Mouse (Mus musculus): ENCODE measurements at regions not wholly inside any gene's neighbourhood (a gene's known extent, or its start where the extent isn't known, plus 50 kb on each side); places are given as distances from the start of the nearest gene placed in this dataset.

DNA sequence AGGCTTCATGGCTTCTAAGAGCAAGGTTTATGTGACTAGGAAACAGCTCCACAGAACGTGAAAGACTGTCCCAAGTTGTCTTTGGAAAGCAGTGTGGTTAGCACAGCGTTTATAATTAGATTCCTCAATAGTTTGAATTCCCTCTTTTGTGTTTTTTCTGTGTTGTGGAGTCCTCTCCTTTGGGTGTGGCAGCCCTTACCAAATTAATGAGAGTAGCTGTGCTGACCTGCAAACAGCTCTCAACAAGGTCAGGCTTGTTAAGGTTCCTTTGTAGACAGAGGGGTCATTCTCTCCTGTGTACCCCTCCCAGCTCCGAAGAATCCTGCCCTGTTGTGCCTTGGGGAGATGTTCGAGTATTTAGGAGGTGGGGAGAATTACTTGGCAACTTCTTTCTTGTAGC, 111.7 kb downstream of the Gm9817 start:
- H3K4me3 ChIP-seq = no peak overlapping the region
- H3K9me3 ChIP-seq (replicated peaks) = no peaks in the 10 kb centered on the region
- WGBS = 73% methylated on average over 4 of the region's 4 CpGs
- H3K27ac ChIP-seq = peak overlapping the region; percentile 16; the same call in 1 of the 2 replicates
- H3K4me1 ChIP-seq = peaks cover 32% of the 10 kb centered on the region
- no peaks in the 10 kb centered on the region for H3K36me3 ChIP-seq
- H3K27me3 ChIP-seq (ENCODE audit: low read depth, poor library complexity, severe bottlenecking) = no peaks in the 10 kb centered on the region
- DNase-seq (ENCODE audit: low spot score) = no peak

GRCm38 (mm10) chr13:45192079-45192478, 113.6 kb downstream of the Gm9817 start:
- no peak overlapping the region for H3K27ac ChIP-seq
- DNase-seq (ENCODE audit: low spot score) = peak; percentile 22
- no peak overlapping the region for H3K4me3 ChIP-seq
- 76% methylated on average over 8 of the region's 8 CpGs for WGBS
- no peaks in the 10 kb centered on the region for H3K9me3 ChIP-seq (replicated peaks)
- H3K4me1 ChIP-seq = peaks cover 25% of the 10 kb centered on the region
- no peaks in the 10 kb centered on the region for H3K27me3 ChIP-seq (ENCODE audit: low read depth, poor library complexity, severe bottlenecking)
- H3K36me3 ChIP-seq = no peaks in the 10 kb centered on the region

DNA sequence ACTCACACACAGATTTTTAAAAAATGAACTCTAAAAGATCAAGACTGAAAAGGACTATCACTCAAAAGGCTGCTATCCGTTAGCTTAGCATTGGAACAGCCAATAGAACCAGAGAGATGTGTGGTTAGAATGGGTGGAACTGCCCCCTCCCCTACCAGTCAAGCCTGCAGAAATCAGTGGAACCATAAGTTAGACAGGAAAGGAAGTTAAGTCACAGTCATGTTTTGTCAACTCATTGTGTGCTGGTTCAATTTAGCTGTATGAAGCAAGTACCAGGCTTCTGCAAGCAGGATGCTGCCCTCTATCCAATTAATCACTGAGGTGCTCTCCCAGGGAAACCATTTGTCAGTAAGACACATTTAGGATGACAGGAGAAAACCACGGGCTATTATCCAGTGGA, 117.1 kb downstream of the Gm9817 start:
- no peak for DNase-seq (ENCODE audit: low spot score)
- 71% methylated on average over 2 of the region's 2 CpGs for WGBS
- Histone ChIP-seq H3K36me3 (no peaks in the 10 kb centered on the region), H3K9me3 (replicated peaks) (no peaks in the 10 kb centered on the region), H3K27me3 (ENCODE audit: low read depth, poor library complexity, severe bottlenecking) (no peaks in the 10 kb centered on the region), H3K4me3 (no peak overlapping the region), H3K4me1 (peaks cover 9% of the 10 kb centered on the region), H3K27ac (no peak overlapping the region)

DNA sequence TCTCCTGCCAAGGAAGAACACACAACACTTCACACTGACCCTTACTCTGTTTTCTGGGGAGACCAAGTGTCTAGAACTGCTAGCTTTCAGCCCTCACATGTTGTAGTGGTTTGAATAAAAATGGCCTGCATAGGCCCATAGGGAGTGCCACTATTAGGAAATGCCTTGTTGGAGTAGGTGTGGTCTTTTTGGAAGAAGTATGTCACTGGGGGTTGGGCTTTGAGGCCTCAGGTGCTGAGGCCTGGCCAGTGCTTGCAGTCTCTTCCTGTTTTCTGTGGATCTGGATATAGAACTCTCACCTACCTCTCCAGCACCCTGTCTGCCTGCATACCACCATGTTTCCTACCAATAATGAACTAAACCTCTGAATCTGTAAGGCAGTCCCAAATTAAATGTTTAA, 117.9 kb downstream of the Gm9817 start:
- Histone ChIP-seq H3K9me3 (replicated peaks) (no peaks in the 10 kb centered on the region), H3K27me3 (ENCODE audit: low read depth, poor library complexity, severe bottlenecking) (no peaks in the 10 kb centered on the region), H3K4me3 (no peak overlapping the region), H3K27ac (no peak overlapping the region), H3K4me1 (peaks cover 9% of the 10 kb centered on the region), H3K36me3 (no peaks in the 10 kb centered on the region)
- no peak for DNase-seq (ENCODE audit: low spot score)

- no peak for DNase-seq (ENCODE audit: low spot score)
- 80% methylated on average over 9 of the region's 9 CpGs for WGBS
- Histone ChIP-seq H3K4me1 (no peaks in the 10 kb centered on the region), H3K4me3 (no peak overlapping the region), H3K27ac (no peak overlapping the region), H3K36me3 (no peaks in the 10 kb centered on the region), H3K27me3 (ENCODE audit: low read depth, poor library complexity, severe bottlenecking) (no peaks in the 10 kb centered on the region), H3K9me3 (replicated peaks) (no peaks in the 10 kb centered on the region)
Observed at GRCm38 (mm10) chr13:45200511-45201120, 122.1 kb downstream of the Gm9817 start.

DNA sequence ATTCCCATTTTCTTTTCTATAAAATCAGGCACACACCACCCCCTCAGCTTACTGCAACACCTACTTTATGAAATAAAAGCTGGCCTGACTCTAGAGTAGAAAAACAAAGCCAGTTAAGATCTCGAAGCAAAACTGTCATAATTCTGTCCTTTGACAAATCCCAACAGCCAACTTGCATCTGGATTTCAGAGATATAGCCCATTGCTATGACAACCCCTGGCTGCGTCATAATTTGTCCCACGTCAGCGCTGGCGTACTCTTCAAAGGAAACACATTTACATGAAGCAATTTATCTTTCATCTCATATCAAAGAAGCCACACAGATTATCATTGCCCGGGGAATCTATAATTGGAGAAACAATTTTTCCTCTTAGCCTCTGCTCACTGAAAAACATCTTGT, 126.4 kb downstream of the Gm9817 start:
- Histone ChIP-seq H3K27me3 (ENCODE audit: low read depth, poor library complexity, severe bottlenecking) (no peaks in the 10 kb centered on the region), H3K36me3 (no peaks in the 10 kb centered on the region), H3K9me3 (replicated peaks) (no peaks in the 10 kb centered on the region), H3K4me3 (no peak overlapping the region), H3K4me1 (peaks cover 1% of the 10 kb centered on the region; the same call in 1 of the 2 replicates), H3K27ac (no peak overlapping the region)
- 93% methylated on average over 6 of the region's 6 CpGs for WGBS
- no peak for DNase-seq (ENCODE audit: low spot score)

- no peak for DNase-seq (ENCODE audit: low spot score)
- Histone ChIP-seq H3K36me3 (no peaks in the 10 kb centered on the region), H3K9me3 (replicated peaks) (no peaks in the 10 kb centered on the region), H3K4me1 (peaks cover 25% of the 10 kb centered on the region), H3K27ac (no peak overlapping the region), H3K4me3 (no peak overlapping the region), H3K27me3 (ENCODE audit: low read depth, poor library complexity, severe bottlenecking) (no peaks in the 10 kb centered on the region)
- 81% methylated on average over 5 of the region's 5 CpGs for WGBS
Observed at GRCm38 (mm10) chr13:45208540-45209197, 130.2 kb downstream of the Gm9817 start.

DNA sequence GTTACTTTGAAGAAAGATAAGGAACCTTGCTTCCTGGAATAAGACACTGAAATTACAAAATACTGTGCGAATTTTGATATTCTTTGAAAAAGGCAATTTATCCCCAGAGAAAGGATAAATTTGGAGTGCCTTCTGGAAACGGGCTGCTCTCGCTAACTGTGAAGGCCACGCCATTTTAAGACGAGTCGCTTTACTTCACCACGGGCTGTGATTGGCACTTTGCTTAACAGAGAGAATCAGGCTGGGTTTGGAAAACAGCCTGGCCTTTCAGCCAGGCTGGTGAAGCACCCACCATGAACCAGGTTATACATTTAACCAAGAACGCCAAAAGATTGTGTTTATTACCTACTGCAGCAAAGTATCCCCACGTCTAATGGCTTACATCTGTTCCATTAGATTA, 132.7 kb downstream of the Gm9817 start:
- peaks cover 30% of the 10 kb centered on the region for H3K4me1 ChIP-seq
- 79% methylated on average over 9 of the region's 9 CpGs for WGBS
- H3K27ac ChIP-seq = no peak overlapping the region

DNA sequence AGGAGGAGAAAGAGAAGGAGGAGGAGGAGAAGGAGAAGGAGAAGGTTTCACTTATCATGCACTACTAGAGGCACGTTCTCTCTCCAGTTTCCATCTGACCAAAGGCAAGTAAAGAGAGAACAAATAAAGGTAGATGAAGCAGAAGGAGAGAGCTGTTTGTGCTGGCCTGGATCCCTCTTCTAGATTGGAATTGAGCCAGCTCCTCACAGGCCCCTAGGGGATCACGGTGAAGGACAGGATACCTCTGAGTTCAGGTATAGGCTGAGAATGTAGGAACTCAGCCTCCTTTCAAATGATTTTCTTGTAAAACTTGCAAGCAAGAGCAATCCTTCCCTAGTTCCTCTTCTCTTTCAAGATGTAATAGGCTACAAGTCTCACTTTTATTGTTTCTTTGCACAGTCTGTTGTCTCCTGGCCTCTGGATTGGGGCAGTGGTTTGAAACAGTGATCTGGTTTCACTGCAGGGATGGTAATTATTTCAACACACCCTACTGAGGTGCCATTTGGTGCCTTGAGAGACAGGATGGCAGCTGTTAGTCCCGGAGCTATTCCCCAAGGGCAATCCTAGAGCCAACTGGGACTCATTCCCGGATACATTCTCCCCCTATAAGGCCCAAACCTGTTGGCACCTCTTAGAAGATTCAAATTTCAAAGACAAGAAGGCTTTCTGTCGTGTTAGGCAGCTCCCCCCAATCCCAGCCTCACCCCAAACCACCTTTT, 134.8 kb downstream of the Gm9817 start:
- WGBS = 24% methylated on average over 5 of the region's 5 CpGs
- Histone ChIP-seq H3K4me3 (no peak overlapping the region), H3K27ac (0 out of 2 replicates have a peak overlapping the region, but pooled peaks have one; percentile 46), H3K4me1 (peaks cover 30% of the 10 kb centered on the region), H3K36me3 (no peaks in the 10 kb centered on the region), H3K9me3 (replicated peaks) (no peaks in the 10 kb centered on the region; the same call in 1 of the 2 replicates), H3K27me3 (ENCODE audit: low read depth, poor library complexity, severe bottlenecking) (no peaks in the 10 kb centered on the region)
- no peak for DNase-seq (ENCODE audit: low spot score)

More for the DNA sequence above, 132.7 kb downstream of the Gm9817 start:
- no peaks in the 10 kb centered on the region for H3K27me3 ChIP-seq (ENCODE audit: low read depth, poor library complexity, severe bottlenecking)
- no peak overlapping the region for H3K4me3 ChIP-seq
- H3K36me3 ChIP-seq = no peaks in the 10 kb centered on the region
- DNase-seq (ENCODE audit: low spot score) = no peak
- H3K9me3 ChIP-seq (replicated peaks) = no peaks in the 10 kb centered on the region; the same call in 1 of the 2 replicates

DNA sequence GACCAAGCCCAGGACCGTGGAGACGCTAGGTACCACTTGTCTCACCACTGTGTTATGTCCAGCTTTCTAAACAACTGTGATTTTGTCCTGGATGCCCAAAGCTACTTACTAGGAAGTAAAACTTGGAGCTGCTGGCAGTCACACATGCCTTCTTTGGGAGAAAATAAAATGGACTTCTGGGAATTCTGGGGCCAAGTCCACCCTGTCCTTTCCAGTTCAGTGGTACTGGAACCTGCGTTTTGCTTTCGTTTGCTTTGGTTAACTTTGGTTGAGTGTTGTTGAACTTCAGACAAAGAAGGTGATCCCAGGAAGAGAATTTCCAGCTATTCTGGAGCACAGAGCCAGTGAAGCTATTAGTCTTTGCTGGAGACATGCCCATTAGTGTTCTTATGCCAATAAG, 139.8 kb downstream of the Gm9817 start:
- Histone ChIP-seq H3K9me3 (replicated peaks) (no peaks in the 10 kb centered on the region; the same call in 1 of the 2 replicates), H3K27ac (no peak overlapping the region), H3K4me1 (peaks cover 16% of the 10 kb centered on the region), H3K36me3 (no peaks in the 10 kb centered on the region), H3K27me3 (ENCODE audit: low read depth, poor library complexity, severe bottlenecking) (no peaks in the 10 kb centered on the region), H3K4me3 (no peak overlapping the region)
- WGBS = 95% methylated on average over 4 of the region's 4 CpGs
- no peak for DNase-seq (ENCODE audit: low spot score)

GRCm38 (mm10) chr13:45219671-45220070, 141.2 kb downstream of the Gm9817 start:
- Histone ChIP-seq H3K36me3 (no peaks in the 10 kb centered on the region), H3K4me1 (peaks cover 7% of the 10 kb centered on the region), H3K27ac (no peak overlapping the region), H3K27me3 (ENCODE audit: low read depth, poor library complexity, severe bottlenecking) (no peaks in the 10 kb centered on the region), H3K4me3 (no peak overlapping the region), H3K9me3 (replicated peaks) (no peaks in the 10 kb centered on the region; the same call in 1 of the 2 replicates)
- DNase-seq (ENCODE audit: low spot score) = no peak
- 59% methylated on average over 3 of the region's 3 CpGs for WGBS

- H3K4me1 ChIP-seq = peaks cover 7% of the 10 kb centered on the region; the same call in 1 of the 2 replicates
- no peaks in the 10 kb centered on the region for H3K27me3 ChIP-seq (ENCODE audit: low read depth, poor library complexity, severe bottlenecking)
- H3K9me3 ChIP-seq (replicated peaks) = no peaks in the 10 kb centered on the region
- no peak for DNase-seq (ENCODE audit: low spot score)
- 72% methylated on average over 2 of the region's 2 CpGs for WGBS
- no peak overlapping the region for H3K27ac ChIP-seq
- no peaks in the 10 kb centered on the region for H3K36me3 ChIP-seq
- no peak overlapping the region for H3K4me3 ChIP-seq
Observed at GRCm38 (mm10) chr13:45230804-45231203, 152.3 kb downstream of the Gm9817 start.

GRCm38 (mm10) chr13:45235236-45235635, 154.3 kb upstream of the Mylip start:
- H3K36me3 ChIP-seq = no peaks in the 10 kb centered on the region
- H3K27ac ChIP-seq = no peak overlapping the region
- no peak for DNase-seq (ENCODE audit: low spot score)
- no peaks in the 10 kb centered on the region for H3K9me3 ChIP-seq (replicated peaks)
- H3K27me3 ChIP-seq (ENCODE audit: low read depth, poor library complexity, severe bottlenecking) = no peaks in the 10 kb centered on the region
- no peak overlapping the region for H3K4me3 ChIP-seq
- peaks cover 24% of the 10 kb centered on the region; the same call in 1 of the 2 replicates for H3K4me1 ChIP-seq
- 52% methylated on average over 5 of the region's 5 CpGs for WGBS
